In the genomic region with DNA sequence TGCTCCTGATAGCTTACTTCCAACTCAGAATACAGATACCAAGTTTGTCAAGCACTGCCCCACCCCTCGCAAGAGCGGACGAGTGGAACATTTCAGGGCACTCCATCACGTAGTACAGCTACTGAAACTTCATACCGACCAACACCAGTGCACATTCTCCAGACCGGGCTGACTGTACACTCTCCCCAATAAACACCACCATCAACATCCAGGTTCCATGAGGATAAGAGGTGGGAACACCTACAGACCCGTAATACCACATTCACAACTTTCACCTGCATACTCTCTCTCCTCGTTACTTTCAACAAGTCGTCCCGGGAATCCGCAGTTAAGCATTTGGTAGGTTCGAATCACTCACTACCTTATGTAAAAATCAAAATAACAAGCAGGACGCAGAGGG, we compare ENCODE assay signal across 8 mouse cellular contexts. TPM values are rescaled to one million over a fixed set of nuclear protein-coding genes. Genes with fewer than 3 reads are reported as not detected.
DNase-seq lines count a peak whose midpoint lies in the region; ATAC-seq lines count a peak whose summit lies in the region.

No protein-coding gene starts in this region.

- no peaks in the 10 kb centered on the region for H3K27me3 ChIP-seq in forebrain, embryonic 16.5 days (replicated peaks; ENCODE audit: control insufficient read depth, insufficient read depth, low read length)

- DNase-seq in 3T3-L1 (ENCODE audit: low read depth, low spot score) (peak; percentile 36), R1 (ENCODE audit: low read depth, low spot score) (peak; percentile 40)
- DNase-seq in kidney, adult 9 months, result peak; percentile 45
- peak; percentile 75 for DNase-seq in lung, postnatal 25 days (ENCODE audit: low spot score)
- DNase-seq in right cerebral cortex, postnatal 36 days (ENCODE audit: low spot score in 2 of 2), result no peak
- no peak for DNase-seq in spleen, adult 18-20 months
- no peak for DNase-seq in left cerebral cortex, adult 9 months (ENCODE audit: low spot score in 2 of 2)

- ATAC-seq in forebrain, embryonic 16.5 days, result no peak

- H3K36me3 ChIP-seq in forebrain, embryonic 16.5 days (ENCODE audit: control insufficient read depth, insufficient read depth), result no peaks in the 10 kb centered on the region

- peak overlapping the region; percentile 71 for H3K9ac ChIP-seq in forebrain, embryonic 16.5 days (replicated peaks; ENCODE audit: low read depth, low read length)

- H3K4me3 ChIP-seq in forebrain, embryonic 16.5 days (replicated peaks; ENCODE audit: low read length), result peak overlapping the region; percentile 77

- H3K9me3 ChIP-seq in forebrain, embryonic 16.5 days (ENCODE audit: control insufficient read depth, low read length), result no peaks in the 10 kb centered on the region

- WGBS in forebrain, embryonic 16.5 days, result under 1% methylated on average over 13 of the region's 13 CpGs

- no peak overlapping the region for H3K27ac ChIP-seq in forebrain, embryonic 16.5 days (ENCODE audit: low read length)

- peaks cover 22% of the 10 kb centered on the region for H3K4me1 ChIP-seq in forebrain, embryonic 16.5 days (replicated peaks; ENCODE audit: control insufficient read depth, insufficient read depth, low read length)

- peak overlapping the region; percentile 59 for H3K4me2 ChIP-seq in forebrain, embryonic 16.5 days (ENCODE audit: low read length)

RNA-seq across cellular contexts. Expression of gene Fermt2, which starts 1.1 kb away (rescaled TPM):
- 58.4 and 58.6 TPM in 2 replicates for polyA plus RNA-seq in forebrain, embryonic 16.5 days (2015; fragmentation: Nextera tagmentation; extraction: Ambion mirVana)

Comparison
In these comparisons a context has a peak if more than half of its experiments do, and no peak if none do; other contexts are left out.
1. DNase-seq: peak in 3T3-L1 (single experiment), R1 (single experiment), kidney, adult 9 months (single experiment) and lung, postnatal 25 days (single experiment); none in right cerebral cortex, postnatal 36 days (0 of 2), spleen, adult 18-20 months (0 of 2) and left cerebral cortex, adult 9 months (0 of 2).